Mouse (Mus musculus): Measurements from ENCODE around the gene Dera. TPM values are rescaled to one million over a fixed set of nuclear protein-coding genes. Genes with fewer than 3 reads are reported as not detected.

Gene Dera
- polyA plus RNA-seq, 1 experiment from 2014 or later, result 70.7 TPM

- Histone ChIP-seq H3K27ac (no peak overlapping the region), H3K27me3 (no peaks in the 10 kb centered on the region), H3K9ac (no peak overlapping the region), H3K36me3 (no peaks in the 10 kb centered on the region), H3K4me1 (no peaks in the 10 kb centered on the region), H3K4me3 (no peak overlapping the region), H3K9me3 (no peaks in the 10 kb centered on the region), H3K4me2 (no peak overlapping the region)
- ATAC-seq (ENCODE audit: borderline replicate concordance, extremely low read depth, low FRiP score, low TSS enrichment), result no peak
- 100% methylated on average over 1 of the region's 1 CpGs for WGBS
Measured at GRCm38 (mm10) chr6:137814006-137814405, 59.7 kb downstream of the Dera start.

GRCm38 (mm10) chr6:137816508-137816907 lies 62.2 kb downstream of the Dera start:
- Histone ChIP-seq H3K9me3 (no peaks in the 10 kb centered on the region), H3K9ac (no peak overlapping the region), H3K4me3 (no peak overlapping the region), H3K4me2 (no peak overlapping the region), H3K27me3 (no peaks in the 10 kb centered on the region), H3K27ac (no peak overlapping the region), H3K4me1 (no peaks in the 10 kb centered on the region), H3K36me3 (no peaks in the 10 kb centered on the region)
- WGBS, result 72% methylated on average over 9 of the region's 9 CpGs
- ATAC-seq (ENCODE audit: borderline replicate concordance, extremely low read depth, low FRiP score, low TSS enrichment), result no peak

GRCm38 (mm10) chr6:137822550-137822949 lies 68.2 kb downstream of the Dera start:
- WGBS, result 77% methylated on average over 5 of the region's 5 CpGs

GRCm38 (mm10) chr6:137824046-137825021 lies 70.0 kb downstream of the Dera start:
- ATAC-seq (ENCODE audit: borderline replicate concordance, extremely low read depth, low FRiP score, low TSS enrichment), result no peak
- Histone ChIP-seq H3K9ac (no peak overlapping the region), H3K4me3 (no peak overlapping the region), H3K9me3 (no peaks in the 10 kb centered on the region), H3K36me3 (no peaks in the 10 kb centered on the region), H3K27me3 (no peaks in the 10 kb centered on the region), H3K27ac (no peak overlapping the region), H3K4me1 (no peaks in the 10 kb centered on the region), H3K4me2 (no peak overlapping the region)
- 89% methylated on average over 7 of the region's 7 CpGs for WGBS

More at GRCm38 (mm10) chr6:137822550-137822949, 68.2 kb downstream of the Dera start:
- Histone ChIP-seq H3K4me3 (no peak overlapping the region), H3K27me3 (no peaks in the 10 kb centered on the region), H3K36me3 (no peaks in the 10 kb centered on the region), H3K27ac (no peak overlapping the region), H3K9me3 (no peaks in the 10 kb centered on the region), H3K4me2 (no peak overlapping the region), H3K4me1 (no peaks in the 10 kb centered on the region), H3K9ac (no peak overlapping the region)
- ATAC-seq (ENCODE audit: borderline replicate concordance, extremely low read depth, low FRiP score, low TSS enrichment), result no peak

- no peak overlapping the region for H3K4me3 ChIP-seq
- no peaks in the 10 kb centered on the region for H3K36me3 ChIP-seq
- no peak overlapping the region for H3K27ac ChIP-seq
- 85% methylated on average over 5 of the region's 5 CpGs for WGBS
- no peaks in the 10 kb centered on the region for H3K9me3 ChIP-seq
- no peaks in the 10 kb centered on the region for H3K4me1 ChIP-seq
- no peaks in the 10 kb centered on the region for H3K27me3 ChIP-seq
- H3K4me2 ChIP-seq, result no peak overlapping the region
- no peak for ATAC-seq (ENCODE audit: borderline replicate concordance, extremely low read depth, low FRiP score, low TSS enrichment)
- no peak overlapping the region for H3K9ac ChIP-seq
Measured at GRCm38 (mm10) chr6:137825022-137825613, 70.8 kb downstream of the Dera start.

GRCm38 (mm10) chr6:137829056-137829776 lies 74.9 kb downstream of the Dera start:
- no peak overlapping the region for H3K27ac ChIP-seq
- WGBS, result 68% methylated on average over 12 of the region's 12 CpGs
- H3K4me1 ChIP-seq, result no peaks in the 10 kb centered on the region
- no peak overlapping the region for H3K4me3 ChIP-seq
- H3K9me3 ChIP-seq, result no peaks in the 10 kb centered on the region
- no peak overlapping the region for H3K4me2 ChIP-seq
- no peaks in the 10 kb centered on the region for H3K36me3 ChIP-seq
- ATAC-seq (ENCODE audit: borderline replicate concordance, extremely low read depth, low FRiP score, low TSS enrichment), result no peak
- no peaks in the 10 kb centered on the region for H3K27me3 ChIP-seq
- H3K9ac ChIP-seq, result no peak overlapping the region

- ATAC-seq (ENCODE audit: borderline replicate concordance, extremely low read depth, low FRiP score, low TSS enrichment), result no peak
- no peaks in the 10 kb centered on the region for H3K27me3 ChIP-seq
- no peaks in the 10 kb centered on the region for H3K4me1 ChIP-seq
- no peak overlapping the region for H3K27ac ChIP-seq
- H3K4me3 ChIP-seq, result no peak overlapping the region
- no peak overlapping the region for H3K9ac ChIP-seq
- WGBS, result 89% methylated on average over 13 of the region's 13 CpGs
- H3K9me3 ChIP-seq, result no peaks in the 10 kb centered on the region
- H3K4me2 ChIP-seq, result no peak overlapping the region
- H3K36me3 ChIP-seq, result no peaks in the 10 kb centered on the region
Measured at GRCm38 (mm10) chr6:137836799-137837198, 82.5 kb downstream of the Dera start.

GRCm38 (mm10) chr6:137843337-137843736 lies 89.0 kb downstream of the Dera start:
- WGBS, result 67% methylated on average over 3 of the region's 3 CpGs

GRCm38 (mm10) chr6:137857198-137858194 lies 103.2 kb downstream of the Dera start:
- Histone ChIP-seq H3K27ac (no peak overlapping the region), H3K4me1 (no peaks in the 10 kb centered on the region), H3K36me3 (no peaks in the 10 kb centered on the region), H3K27me3 (no peaks in the 10 kb centered on the region), H3K9me3 (no peaks in the 10 kb centered on the region), H3K4me2 (no peak overlapping the region), H3K4me3 (no peak overlapping the region), H3K9ac (no peak overlapping the region)
- ATAC-seq (ENCODE audit: borderline replicate concordance, extremely low read depth, low FRiP score, low TSS enrichment), result no peak
- WGBS, result 88% methylated on average over 10 of the region's 10 CpGs

More at GRCm38 (mm10) chr6:137843337-137843736, 89.0 kb downstream of the Dera start:
- no peak overlapping the region for H3K4me2 ChIP-seq
- H3K4me1 ChIP-seq, result no peaks in the 10 kb centered on the region
- ATAC-seq (ENCODE audit: borderline replicate concordance, extremely low read depth, low FRiP score, low TSS enrichment), result no peak
- no peaks in the 10 kb centered on the region for H3K9me3 ChIP-seq
- no peaks in the 10 kb centered on the region for H3K36me3 ChIP-seq
- H3K9ac ChIP-seq, result no peak overlapping the region
- H3K4me3 ChIP-seq, result no peak overlapping the region
- H3K27ac ChIP-seq, result no peak overlapping the region
- no peaks in the 10 kb centered on the region for H3K27me3 ChIP-seq

GRCm38 (mm10) chr6:137869903-137870580 lies 115.7 kb downstream of the Dera start:
- no peaks in the 10 kb centered on the region for H3K27me3 ChIP-seq
- no peak for ATAC-seq (ENCODE audit: borderline replicate concordance, extremely low read depth, low FRiP score, low TSS enrichment)
- no peaks in the 10 kb centered on the region for H3K9me3 ChIP-seq
- no peak overlapping the region for H3K4me3 ChIP-seq
- WGBS, result 83% methylated on average over 7 of the region's 7 CpGs
- H3K4me1 ChIP-seq, result peaks cover 4% of the 10 kb centered on the region; the same call in 1 of the 2 replicates
- no peak overlapping the region for H3K27ac ChIP-seq
- no peaks in the 10 kb centered on the region for H3K36me3 ChIP-seq
- H3K4me2 ChIP-seq, result no peak overlapping the region
- no peak overlapping the region for H3K9ac ChIP-seq

Measured in lung, embryonic 15.5 days (tissue).